Mouse (Mus musculus) heart, postnatal 0 days (tissue): ENCODE measurements at regions not wholly inside any gene's neighbourhood (a gene's known extent, or its start where the extent isn't known, plus 50 kb on each side); places are given as distances from the start of the nearest gene placed in this dataset.

ENCODE experiments used
- ATAC-seq: fragments of 200-750 bp; cut with Nextera tagmentation; 2 replicates; pipeline ENCODE4 v1.8.0; 2017; ENCODE audit warnings: low read depth, moderate number of reproducible peaks, moderate library complexity; ENCODE audit not compliant: insufficient read depth
- DNase-seq: peaks from one replicate; pipeline ENCODE4 v3.0.0-alpha.2; 2016; ENCODE audit warnings: low spot score
- H3K27ac ChIP-seq: fragments of 300-500 bp; sonication (generic); 2 replicates; pipeline ENCODE4 v1.5.1; 2014; ENCODE audit warnings: low read depth, mild to moderate bottlenecking
- H3K27me3 ChIP-seq: fragments of 300-500 bp; sonication (generic); 2 replicates; pipeline ENCODE4 v1.6.1; 2014; ENCODE audit warnings: low read length, mixed read lengths; ENCODE audit not compliant: control insufficient read depth, insufficient read depth
- H3K36me3 ChIP-seq: fragments of 300-500 bp; sonication (generic); replicated peaks from 2 replicates; pipeline ENCODE4 v1.6.1; 2014; ENCODE audit warnings: low read length, mixed read lengths; ENCODE audit not compliant: control insufficient read depth, insufficient read depth
- H3K4me1 ChIP-seq: fragments of 300-500 bp; sonication (generic); 2 replicates; pipeline ENCODE4 v1.6.1; 2014; ENCODE audit warnings: antibody characterized with exemption; ENCODE audit not compliant: control insufficient read depth, insufficient read depth
- H3K4me2 ChIP-seq: fragments of 300-500 bp; sonication (generic); 2 replicates; pipeline ENCODE4 v1.6.1; 2014; ENCODE audit warnings: low read depth, mild to moderate bottlenecking, low read length, moderate library complexity
- H3K4me3 ChIP-seq: fragments of 300-500 bp; sonication (generic); 2 replicates; pipeline ENCODE4 v1.5.1; 2014; ENCODE audit warnings: low read depth, low read length
- H3K9ac ChIP-seq: fragments of 300-500 bp; sonication (generic); replicated peaks from 2 replicates; pipeline ENCODE4 v1.6.1; 2014; ENCODE audit warnings: low read depth, low read length, mixed read lengths
- H3K9me3 ChIP-seq: fragments of 300-500 bp; sonication (generic); replicated peaks from 2 replicates; pipeline ENCODE4 v1.6.1; 2016; ENCODE audit warnings: low read length; ENCODE audit not compliant: control insufficient read depth
- CTCF ChIP-seq: IDR thresholded peaks from 2 replicates; pipeline ENCODE4 v1.5.1; 2016; ENCODE audit warnings: antibody characterized with exemption, control low read depth, low read depth
- EP300 ChIP-seq: IDR thresholded peaks from 2 replicates; pipeline ENCODE4 v1.6.1; 2016; ENCODE audit warnings: antibody characterized with exemption, low read depth
- WGBS: fragments of 180-500 bp; shearing (Covaris S2); extraction: QIAGEN DNeasy Blood & Tissue Kit; methylation state at CpG from one replicate; pipeline ENCODE4 v1.1.7; 2014; 5-methylcytosine and 5-hydroxymethylcytosine counted together

GRCm38 (mm10) chr7:72469691-72470090 lies 163.3 kb upstream of the Mctp2 start:
- Histone ChIP-seq H3K9me3 (no peaks in the 10 kb centered on the region), H3K9ac (no peak overlapping the region), H3K4me3 (no peak overlapping the region), H3K27ac (no peak overlapping the region), H3K4me1 (no peaks in the 10 kb centered on the region), H3K27me3 (no peaks in the 10 kb centered on the region), H3K4me2 (no peak overlapping the region), H3K36me3 (no peaks in the 10 kb centered on the region)
- DNase-seq (no peak), ATAC-seq (no peak)
- TF ChIP-seq EP300 (no peak), CTCF (no peak)
- 50% methylated on average over 2 of the region's 2 CpGs for WGBS

GRCm38 (mm10) chr7:72474751-72475150 lies 168.3 kb upstream of the Mctp2 start:
- DNase-seq (no peak), ATAC-seq (no peak)
- H3K9ac ChIP-seq = no peak overlapping the region
- no peaks in the 10 kb centered on the region for H3K27me3 ChIP-seq
- H3K9me3 ChIP-seq = no peaks in the 10 kb centered on the region
- H3K36me3 ChIP-seq = no peaks in the 10 kb centered on the region
- no peaks in the 10 kb centered on the region for H3K4me1 ChIP-seq
- TF ChIP-seq EP300 (no peak), CTCF (no peak)
- no peak overlapping the region for H3K4me2 ChIP-seq
- H3K4me3 ChIP-seq = no peak overlapping the region
- no peak overlapping the region for H3K27ac ChIP-seq
- 29% methylated on average over 4 of the region's 4 CpGs for WGBS

- no peaks in the 10 kb centered on the region for H3K9me3 ChIP-seq
- H3K4me1 ChIP-seq = no peaks in the 10 kb centered on the region
- H3K36me3 ChIP-seq = no peaks in the 10 kb centered on the region
- 49% methylated on average over 1 of the region's 1 CpGs for WGBS
- ATAC-seq (no peak), DNase-seq (no peak)
- H3K27me3 ChIP-seq = no peaks in the 10 kb centered on the region
- TF ChIP-seq EP300 (no peak), CTCF (no peak)
- H3K4me3 ChIP-seq = no peak overlapping the region
- no peak overlapping the region for H3K9ac ChIP-seq
- no peak overlapping the region for H3K4me2 ChIP-seq
- no peak overlapping the region for H3K27ac ChIP-seq
These were observed 172.5 kb upstream of the Mctp2 start for GRCm38 (mm10) chr7:72478936-72479335.

GRCm38 (mm10) chr7:72481275-72481674 lies 174.9 kb upstream of the Mctp2 start:
- DNase-seq (no peak), ATAC-seq (no peak)
- Histone ChIP-seq H3K9ac (no peak overlapping the region), H3K27me3 (no peaks in the 10 kb centered on the region), H3K9me3 (no peaks in the 10 kb centered on the region), H3K27ac (no peak overlapping the region), H3K4me3 (no peak overlapping the region), H3K36me3 (no peaks in the 10 kb centered on the region), H3K4me1 (no peaks in the 10 kb centered on the region), H3K4me2 (no peak overlapping the region)
- no peak for TF ChIP-seq CTCF
- TF ChIP-seq EP300 = no peak
- WGBS = 89% methylated on average over 2 of the region's 2 CpGs

GRCm38 (mm10) chr7:72490161-72490560 lies 183.8 kb upstream of the Mctp2 start:
- TF ChIP-seq CTCF = no peak
- TF ChIP-seq EP300 = no peak
- ATAC-seq = no peak

GRCm38 (mm10) chr7:72493292-72493691 lies 186.9 kb upstream of the Mctp2 start:
- Histone ChIP-seq H3K27ac (no peak overlapping the region), H3K4me2 (no peak overlapping the region), H3K4me3 (no peak overlapping the region), H3K9me3 (no peaks in the 10 kb centered on the region), H3K4me1 (no peaks in the 10 kb centered on the region), H3K9ac (no peak overlapping the region), H3K36me3 (no peaks in the 10 kb centered on the region), H3K27me3 (no peaks in the 10 kb centered on the region)
- ATAC-seq (no peak), DNase-seq (no peak)
- TF ChIP-seq CTCF (no peak), EP300 (no peak)

More at GRCm38 (mm10) chr7:72490161-72490560, 183.8 kb upstream of the Mctp2 start:
- no peak for DNase-seq
- no peak overlapping the region for H3K4me2 ChIP-seq
- H3K9me3 ChIP-seq = no peaks in the 10 kb centered on the region
- H3K4me1 ChIP-seq = no peaks in the 10 kb centered on the region
- no peak overlapping the region for H3K27ac ChIP-seq
- no peak overlapping the region for H3K4me3 ChIP-seq
- no peaks in the 10 kb centered on the region for H3K36me3 ChIP-seq
- H3K9ac ChIP-seq = no peak overlapping the region
- no peaks in the 10 kb centered on the region for H3K27me3 ChIP-seq
